Mouse (Mus musculus) midbrain, embryonic 11.5 days (tissue): ENCODE results near the gene Tmem183a. TPM values are rescaled to one million over a fixed set of nuclear protein-coding genes. Genes with fewer than 3 reads are reported as not detected.
A peak's percentile ranks its signal among the peaks of the same experiment; 100 is the strongest.

ENCODE experiments used
- ATAC-seq: fragments of 200-750 bp; cut with Nextera tagmentation; 2 replicates; pipeline ENCODE4 v1.8.0; 2017; ENCODE audit warnings: moderate TSS enrichment, moderate library complexity; ENCODE audit not compliant: low FRiP score
- DNase-seq: peaks from one replicate; pipeline ENCODE4 v3.0.0; 2015; ENCODE audit warnings: low spot score; ENCODE audit errors: missing footprints
- H3K27ac ChIP-seq: fragments of 300-500 bp; sonication (generic); 2 replicates; pipeline ENCODE4 v1.5.1; 2014; ENCODE audit warnings: low read depth, low read length
- H3K27me3 ChIP-seq: fragments of 300-500 bp; sonication (generic); 2 replicates; pipeline ENCODE4 v1.6.1; 2014; ENCODE audit warnings: mild to moderate bottlenecking, low read length, moderate library complexity, mixed read lengths; ENCODE audit not compliant: control insufficient read depth, insufficient read depth
- H3K36me3 ChIP-seq: fragments of 300-500 bp; sonication (generic); 2 replicates; pipeline ENCODE4 v1.6.1; 2014; ENCODE audit warnings: mild to moderate bottlenecking, low read length, moderate library complexity, mixed read lengths; ENCODE audit not compliant: control insufficient read depth, insufficient read depth
- H3K4me1 ChIP-seq: fragments of 300-500 bp; sonication (generic); 2 replicates; pipeline ENCODE4 v1.6.1; 2014; ENCODE audit warnings: low read length; ENCODE audit not compliant: control insufficient read depth, insufficient read depth
- H3K4me2 ChIP-seq: fragments of 300-500 bp; sonication (generic); 2 replicates; pipeline ENCODE4 v1.6.1; 2014; ENCODE audit warnings: mild to moderate bottlenecking, moderate library complexity
- H3K4me3 ChIP-seq: fragments of 300-500 bp; sonication (generic); 2 replicates; pipeline ENCODE4 v1.5.1; 2014; ENCODE audit warnings: low read depth, low read length
- H3K9ac ChIP-seq: fragments of 300-500 bp; sonication (generic); 2 replicates; pipeline ENCODE4 v1.6.1; 2014; ENCODE audit warnings: low read length
- H3K9me3 ChIP-seq: fragments of 300-500 bp; sonication (generic); 2 replicates; pipeline ENCODE4 v1.6.1; 2016; ENCODE audit warnings: low read length; ENCODE audit not compliant: control insufficient read depth
- WGBS: fragments of 180-500 bp; shearing (Covaris S2); extraction: QIAGEN DNeasy Blood & Tissue Kit; methylation state at CpG from one replicate; pipeline ENCODE4 v1.1.7; 2014; 5-methylcytosine and 5-hydroxymethylcytosine counted together
- polyA plus RNA-seq: library from polyadenylated mRNA; unstranded; fragments of >200 nt; fragmentation: Nextera tagmentation; extraction: Ambion mirVana; gene quantifications from 2 replicates; pipeline ENCODE4 v1.2.1, GENCODE M21; 2014

Tmem183a gene
- polyA plus RNA-seq, 1 experiment from 2014 or later: 128 TPM

GRCm38 (mm10) chr1:134357461-134357860, 4.3 kb downstream of the Tmem183a start:
- Histone ChIP-seq H3K4me2 (no peak overlapping the region), H3K4me3 (no peak overlapping the region), H3K27ac (no peak overlapping the region), H3K36me3 (peaks cover 18% of the 10 kb centered on the region; the same call in 1 of the 2 replicates), H3K9me3 (no peaks in the 10 kb centered on the region), H3K9ac (no peak overlapping the region), H3K27me3 (no peaks in the 10 kb centered on the region), H3K4me1 (peaks cover 7% of the 10 kb centered on the region)
- WGBS: 94% methylated on average over 4 of the region's 4 CpGs
- DNase-seq (no peak), ATAC-seq (no peak)

- WGBS: 98% methylated on average over 2 of the region's 2 CpGs
- no peak for DNase-seq
- H3K9ac ChIP-seq: no peak overlapping the region
- no peak overlapping the region for H3K27ac ChIP-seq
- no peak for ATAC-seq
- H3K4me3 ChIP-seq: no peak overlapping the region
- no peaks in the 10 kb centered on the region for H3K27me3 ChIP-seq
- H3K4me1 ChIP-seq: no peaks in the 10 kb centered on the region
- no peak overlapping the region for H3K4me2 ChIP-seq
- peaks cover 26% of the 10 kb centered on the region for H3K36me3 ChIP-seq
- no peaks in the 10 kb centered on the region for H3K9me3 ChIP-seq
Measured at GRCm38 (mm10) chr1:134353326-134353725, 8.5 kb downstream of the Tmem183a start.

GRCm38 (mm10) chr1:134347791-134348190, 14.0 kb downstream of the Tmem183a start:
- ATAC-seq (no peak), DNase-seq (peak; percentile 81)
- Histone ChIP-seq H3K9me3 (no peaks in the 10 kb centered on the region), H3K9ac (no peak overlapping the region), H3K4me1 (peaks cover 9% of the 10 kb centered on the region), H3K4me3 (no peak overlapping the region), H3K4me2 (no peak overlapping the region), H3K36me3 (peaks cover 18% of the 10 kb centered on the region), H3K27ac (no peak overlapping the region), H3K27me3 (no peaks in the 10 kb centered on the region)
- 89% methylated on average over 9 of the region's 9 CpGs for WGBS

GRCm38 (mm10) chr1:134345075-134345474, 16.7 kb downstream of the Tmem183a start:
- no peak for ATAC-seq
- H3K4me1 ChIP-seq: peaks cover 9% of the 10 kb centered on the region
- 76% methylated on average over 4 of the region's 4 CpGs for WGBS
- H3K9me3 ChIP-seq: no peaks in the 10 kb centered on the region
- peak overlapping the region; percentile 40; the same call in 1 of the 2 replicates for H3K4me3 ChIP-seq
- DNase-seq: no peak
- H3K9ac ChIP-seq: no peak overlapping the region
- H3K4me2 ChIP-seq: peak overlapping the region; percentile 80; the same call in 1 of the 2 replicates
- no peaks in the 10 kb centered on the region for H3K27me3 ChIP-seq
- H3K27ac ChIP-seq: no peak overlapping the region
- peaks cover 4% of the 10 kb centered on the region; the same call in 1 of the 2 replicates for H3K36me3 ChIP-seq

- WGBS: under 1% methylated on average over 52 of the region's 54 CpGs
- Histone ChIP-seq H3K9me3 (no peaks in the 10 kb centered on the region), H3K36me3 (peaks cover 4% of the 10 kb centered on the region; the same call in 1 of the 2 replicates), H3K27ac (no peak overlapping the region), H3K4me1 (peaks cover 9% of the 10 kb centered on the region), H3K9ac (peak overlapping the region; percentile 59), H3K4me3 (peak overlapping the region; percentile 40), H3K4me2 (peak overlapping the region; percentile 80), H3K27me3 (no peaks in the 10 kb centered on the region)
- ATAC-seq: peak; percentile 96
- DNase-seq: peak; percentile 99
Measured at GRCm38 (mm10) chr1:134344005-134344950, 17.5 kb downstream of the Tmem183a start.

- Histone ChIP-seq H3K4me1 (peaks cover 9% of the 10 kb centered on the region), H3K27ac (no peak overlapping the region), H3K36me3 (peaks cover 4% of the 10 kb centered on the region; the same call in 1 of the 2 replicates), H3K27me3 (no peaks in the 10 kb centered on the region), H3K9ac (no peak overlapping the region), H3K9me3 (no peaks in the 10 kb centered on the region), H3K4me3 (no peak overlapping the region), H3K4me2 (peak overlapping the region; percentile 80)
- ATAC-seq (no peak), DNase-seq (peak; percentile 82)
- 13% methylated on average over 2 of the region's 2 CpGs for WGBS
Measured at GRCm38 (mm10) chr1:134343567-134343966, 18.2 kb downstream of the Tmem183a start.

GRCm38 (mm10) chr1:134342781-134343310, 18.9 kb downstream of the Tmem183a start:
- H3K27ac ChIP-seq: no peak overlapping the region
- no peaks in the 10 kb centered on the region for H3K27me3 ChIP-seq
- ATAC-seq (no peak), DNase-seq (peak; percentile 75)
- H3K4me2 ChIP-seq: no peak overlapping the region
- H3K36me3 ChIP-seq: peaks cover 4% of the 10 kb centered on the region; the same call in 1 of the 2 replicates
- WGBS: 74% methylated on average over 8 of the region's 8 CpGs
- H3K4me1 ChIP-seq: peaks cover 9% of the 10 kb centered on the region
- no peaks in the 10 kb centered on the region for H3K9me3 ChIP-seq
- H3K4me3 ChIP-seq: no peak overlapping the region
- no peak overlapping the region for H3K9ac ChIP-seq

GRCm38 (mm10) chr1:134342278-134342664, 19.5 kb downstream of the Tmem183a start:
- ATAC-seq (no peak), DNase-seq (peak; percentile 47)
- Histone ChIP-seq H3K9me3 (no peaks in the 10 kb centered on the region), H3K4me3 (no peak overlapping the region), H3K4me1 (peaks cover 9% of the 10 kb centered on the region), H3K4me2 (no peak overlapping the region), H3K36me3 (peaks cover 4% of the 10 kb centered on the region; the same call in 1 of the 2 replicates), H3K27ac (no peak overlapping the region), H3K27me3 (no peaks in the 10 kb centered on the region), H3K9ac (no peak overlapping the region)
- WGBS: 76% methylated on average over 2 of the region's 2 CpGs
